Mouse (Mus musculus): ENCODE measurements around the gene Marcksl1. TPM values are rescaled to one million over a fixed set of nuclear protein-coding genes. Genes with fewer than 3 reads are reported as not detected.

The Marcksl1 gene
- 1,978 and 2,031 TPM in 2 replicates for polyA plus RNA-seq (2016; fragmentation: Nextera tagmentation; extraction: Ambion mirVana)

DNA sequence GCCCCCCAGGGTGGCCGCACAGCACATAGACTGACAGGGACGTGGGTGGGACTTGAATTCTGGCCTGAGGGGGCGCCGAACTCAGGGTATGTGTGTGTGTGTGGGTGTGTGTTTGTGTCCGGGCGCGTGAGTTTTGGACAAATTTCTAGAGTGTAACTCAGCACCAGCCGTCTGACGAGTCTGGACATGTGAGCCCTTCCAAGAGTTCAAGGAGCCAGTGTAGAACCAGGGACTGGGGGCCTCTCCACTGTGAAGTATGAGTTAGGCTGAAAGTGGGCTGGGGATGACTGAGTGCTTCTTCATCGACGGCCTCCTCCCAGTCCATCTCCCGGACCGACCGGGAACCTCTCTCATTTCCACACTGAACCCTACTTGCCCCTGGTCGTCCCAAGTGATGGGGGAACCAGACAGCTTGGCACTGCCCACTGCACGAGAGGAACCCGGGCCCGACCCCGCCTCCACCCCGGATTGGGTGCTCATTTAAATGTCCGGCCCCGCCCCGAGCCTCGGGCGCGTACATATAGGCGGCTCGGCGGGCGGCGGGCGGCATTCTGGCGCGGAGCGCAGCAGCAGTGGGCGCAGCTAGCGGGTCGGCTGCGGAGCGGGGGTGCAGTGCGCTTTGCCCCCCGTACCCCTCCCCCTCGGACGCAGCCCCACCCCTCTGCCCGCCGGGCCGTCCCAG, at the start of gene Marcksl1:
TSS of gene Marcksl1 (plus strand) at position 496 of the 682 bp plus-strand sequence.
- Histone ChIP-seq H3K4me1 (peaks cover 60% of the 10 kb centered on the region), H3K27ac (peak within 1 kb of the TSS; percentile 99), H3K9me3 (replicated peaks) (no peaks in the 10 kb centered on the region), H3K9ac (peak within 1 kb of the TSS; percentile 100), H3K27me3 (no peaks in the 10 kb centered on the region), H3K4me3 (peak within 1 kb of the TSS; percentile 97), H3K4me2 (replicated peaks) (peak within 1 kb of the TSS; percentile 97), H3K36me3 (peaks cover 28% of the 10 kb centered on the region)
- WGBS, result 4% methylated on average over 45 of the region's 47 CpGs
- peak; percentile 86 for ATAC-seq (ENCODE audit: low FRiP score)

GRCm38 (mm10) chr4:129464286-129464815, 49.0 kb upstream of the Marcksl1 start:
- no peak overlapping the region for H3K9ac ChIP-seq
- peaks cover 44% of the 10 kb centered on the region for H3K36me3 ChIP-seq
- peaks cover 18% of the 10 kb centered on the region for H3K4me1 ChIP-seq

DNA sequence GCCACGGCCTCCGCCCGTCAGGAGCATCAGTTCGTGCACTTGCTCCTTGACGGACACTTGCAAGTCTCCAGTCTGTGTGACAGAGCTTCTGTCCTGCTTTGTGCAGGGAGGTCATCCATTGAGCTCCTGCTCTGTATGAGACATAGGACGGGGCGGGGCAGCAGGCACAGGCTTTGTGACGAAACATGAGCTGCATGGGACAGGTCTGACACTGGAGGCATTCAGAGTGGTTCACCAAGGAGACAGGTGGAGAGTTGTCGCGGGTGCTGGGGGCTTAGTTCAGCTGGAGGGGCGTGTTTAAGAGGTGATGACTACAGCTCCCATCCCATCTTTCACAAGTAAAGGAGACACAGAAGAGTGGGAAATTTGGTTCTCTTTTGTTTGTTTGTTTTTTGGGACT, 37.3 kb upstream of the Marcksl1 start:
- Histone ChIP-seq H3K4me1 (no peaks in the 10 kb centered on the region), H3K36me3 (peaks cover 91% of the 10 kb centered on the region), H3K9ac (no peak overlapping the region), H3K4me3 (no peak overlapping the region), H3K9me3 (replicated peaks) (no peaks in the 10 kb centered on the region), H3K27ac (no peak overlapping the region), H3K27me3 (no peaks in the 10 kb centered on the region), H3K4me2 (replicated peaks) (no peak overlapping the region)
- 88% methylated on average over 11 of the region's 11 CpGs for WGBS
- ATAC-seq (ENCODE audit: low FRiP score), result no peak

More at GRCm38 (mm10) chr4:129464286-129464815, 49.0 kb upstream of the Marcksl1 start:
- H3K9me3 ChIP-seq (replicated peaks), result no peaks in the 10 kb centered on the region
- ATAC-seq (ENCODE audit: low FRiP score), result no peak
- no peak overlapping the region for H3K27ac ChIP-seq
- no peak overlapping the region for H3K4me2 ChIP-seq (replicated peaks)
- no peaks in the 10 kb centered on the region for H3K27me3 ChIP-seq
- 76% methylated on average over 4 of the region's 4 CpGs for WGBS
- H3K4me3 ChIP-seq, result no peak overlapping the region

GRCm38 (mm10) chr4:129479863-129480262, 33.5 kb upstream of the Marcksl1 start:
- WGBS, result 87% methylated on average over 3 of the region's 3 CpGs
- Histone ChIP-seq H3K4me1 (no peaks in the 10 kb centered on the region), H3K4me2 (replicated peaks) (no peak overlapping the region), H3K27me3 (no peaks in the 10 kb centered on the region), H3K27ac (no peak overlapping the region), H3K36me3 (peaks cover 91% of the 10 kb centered on the region), H3K4me3 (no peak overlapping the region), H3K9me3 (replicated peaks) (no peaks in the 10 kb centered on the region), H3K9ac (no peak overlapping the region)
- no peak for ATAC-seq (ENCODE audit: low FRiP score)

DNA sequence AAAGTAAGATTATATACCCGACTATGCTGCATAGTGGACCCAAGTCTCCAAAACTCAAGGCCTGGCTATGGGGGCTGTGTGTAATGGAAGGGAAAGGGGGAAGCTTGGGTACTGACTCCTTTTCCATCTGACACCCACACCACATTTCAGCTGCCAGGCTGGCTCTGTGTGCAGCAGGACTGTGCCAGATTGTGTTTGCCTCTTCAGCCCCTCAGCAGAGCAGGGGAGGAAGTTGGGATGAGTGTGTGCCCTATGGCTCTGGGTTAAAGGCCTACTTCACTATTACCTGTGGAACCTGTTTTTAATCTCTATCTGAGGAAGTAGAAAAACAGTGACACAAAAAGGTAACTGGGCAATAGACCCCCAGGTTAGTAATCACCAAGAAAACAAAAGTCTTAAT, 32.3 kb upstream of the Marcksl1 start:
- H3K4me2 ChIP-seq (replicated peaks), result no peak overlapping the region
- H3K27me3 ChIP-seq, result no peaks in the 10 kb centered on the region
- no peaks in the 10 kb centered on the region for H3K9me3 ChIP-seq (replicated peaks)
- no peak for ATAC-seq (ENCODE audit: low FRiP score)
- peaks cover 92% of the 10 kb centered on the region for H3K36me3 ChIP-seq
- H3K9ac ChIP-seq, result no peak overlapping the region
- no peaks in the 10 kb centered on the region for H3K4me1 ChIP-seq
- no peak overlapping the region for H3K4me3 ChIP-seq
- H3K27ac ChIP-seq, result no peak overlapping the region
- WGBS, result 86% methylated on average over 1 of the region's 1 CpGs

DNA sequence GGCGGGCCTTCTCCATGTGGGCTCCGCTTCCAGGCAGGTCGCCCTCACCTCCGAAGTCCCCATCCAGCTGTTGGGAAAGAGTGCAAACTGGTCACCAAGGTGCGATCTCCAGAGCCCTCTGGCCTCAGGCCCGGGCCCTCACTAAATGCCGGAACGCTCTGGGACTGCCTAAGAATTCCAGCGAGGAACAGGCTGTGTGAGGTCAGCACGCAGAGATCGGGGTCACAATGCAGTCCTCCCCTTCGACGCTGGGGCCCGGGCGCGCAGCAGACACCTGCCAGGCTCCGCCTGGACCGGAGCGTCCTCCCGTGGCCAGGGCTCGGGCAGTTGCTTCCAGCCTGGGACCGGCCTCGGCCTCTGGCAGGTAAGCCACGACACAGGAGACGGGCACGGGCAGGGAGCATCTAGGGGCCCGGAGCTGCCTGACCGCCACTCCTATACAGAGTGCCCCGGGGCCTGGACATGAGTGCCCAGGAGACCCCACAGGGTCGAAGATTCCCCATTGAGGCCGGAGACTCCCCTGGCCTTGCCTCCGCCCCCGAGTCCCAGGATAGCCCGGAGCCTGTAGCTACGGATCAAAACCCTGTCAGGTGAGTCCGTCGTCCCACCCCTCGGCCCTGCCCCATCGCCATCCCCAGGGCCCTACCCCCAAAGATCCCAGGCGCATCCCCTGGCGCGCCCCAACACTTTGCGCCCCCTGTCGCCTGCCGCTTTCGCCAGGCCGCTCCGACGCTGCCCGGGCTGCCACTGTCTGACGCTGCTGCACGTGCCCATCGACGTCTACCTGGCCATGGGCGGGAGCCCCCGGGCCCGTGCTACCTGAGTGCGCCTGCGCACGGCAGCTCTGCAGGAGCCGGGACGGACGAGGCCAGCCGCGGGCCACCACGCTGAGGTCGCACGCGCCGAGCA, 22.2 kb upstream of the Marcksl1 start, which contains the start of the genes Tssk3 and Fam229a:
TSS of gene Tssk3 (minus strand) at position 51 of the 909 bp plus-strand sequence.
TSS of gene Fam229a (plus strand) at position 219 of the 909 bp plus-strand sequence.
- H3K27me3 ChIP-seq, result peaks cover 35% of the 10 kb centered on the region
- peaks cover 29% of the 10 kb centered on the region for H3K36me3 ChIP-seq
- peak within 1 kb of the TSS; percentile 36 for H3K4me3 ChIP-seq
- ATAC-seq (ENCODE audit: low FRiP score), result peak; percentile 22; the same call in 1 of the 2 replicates
- H3K9ac ChIP-seq, result no peak within 1 kb of the TSS; the same call in 1 of the 2 replicates
- WGBS, result 3% methylated on average over 70 of the region's 70 CpGs
- no peaks in the 10 kb centered on the region for H3K9me3 ChIP-seq (replicated peaks)
- no peak within 1 kb of the TSS for H3K27ac ChIP-seq
- H3K4me1 ChIP-seq, result peaks cover 22% of the 10 kb centered on the region
- peak within 1 kb of the TSS; percentile 61 for H3K4me2 ChIP-seq (replicated peaks)

- H3K4me1 ChIP-seq, result peaks cover 30% of the 10 kb centered on the region
- ATAC-seq (ENCODE audit: low FRiP score), result no peak
- no peak overlapping the region for H3K4me2 ChIP-seq (replicated peaks)
- no peaks in the 10 kb centered on the region for H3K9me3 ChIP-seq (replicated peaks)
- 76% methylated on average over 7 of the region's 7 CpGs for WGBS
- peaks cover 30% of the 10 kb centered on the region for H3K27me3 ChIP-seq
- H3K9ac ChIP-seq, result no peak overlapping the region
- no peak overlapping the region for H3K4me3 ChIP-seq
- H3K36me3 ChIP-seq, result no peaks in the 10 kb centered on the region
- H3K27ac ChIP-seq, result no peak overlapping the region
These were observed 18.7 kb upstream of the Marcksl1 start for GRCm38 (mm10) chr4:129494681-129495080.

- H3K27me3 ChIP-seq, result peaks cover 18% of the 10 kb centered on the region
- H3K9me3 ChIP-seq (replicated peaks), result no peaks in the 10 kb centered on the region
- 26% methylated on average over 16 of the region's 16 CpGs for WGBS
- H3K9ac ChIP-seq, result no peak overlapping the region
- H3K36me3 ChIP-seq, result no peaks in the 10 kb centered on the region
- peaks cover 26% of the 10 kb centered on the region for H3K4me1 ChIP-seq
- no peak overlapping the region for H3K4me3 ChIP-seq
- 0 out of 2 replicates have a peak, but pooled peaks have one; percentile 14 for ATAC-seq (ENCODE audit: low FRiP score)
- peak overlapping the region; percentile 14 for H3K27ac ChIP-seq
- H3K4me2 ChIP-seq (replicated peaks), result peak overlapping the region; percentile 26
These were observed 17.5 kb upstream of the Marcksl1 start for GRCm38 (mm10) chr4:129495672-129496562.

DNA sequence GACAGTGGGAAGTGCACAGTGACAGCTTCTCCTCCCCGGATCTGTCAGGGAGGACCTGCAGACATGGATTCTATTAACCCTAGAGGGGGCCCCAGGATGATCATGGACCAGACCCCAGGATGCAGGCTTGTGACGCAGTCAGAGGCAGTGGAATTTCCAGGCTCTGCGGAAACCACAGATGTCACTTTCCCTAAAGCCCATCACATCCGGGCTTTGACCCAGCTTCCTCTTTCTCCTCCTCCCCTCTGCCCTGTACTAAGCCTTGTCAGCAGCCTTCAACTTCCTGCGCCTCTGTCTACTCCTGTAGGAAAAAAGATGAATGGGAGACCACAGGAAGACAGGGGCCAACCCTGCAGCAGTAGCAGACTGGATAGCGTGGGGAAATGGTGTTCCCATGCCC, 16.8 kb upstream of the Marcksl1 start:
- Histone ChIP-seq H3K4me3 (no peak overlapping the region), H3K27me3 (peaks cover 11% of the 10 kb centered on the region), H3K4me2 (replicated peaks) (peak overlapping the region; percentile 26), H3K4me1 (peaks cover 18% of the 10 kb centered on the region), H3K36me3 (no peaks in the 10 kb centered on the region), H3K9me3 (replicated peaks) (no peaks in the 10 kb centered on the region), H3K9ac (0 out of 2 replicates have a peak overlapping the region, but pooled peaks have one; percentile 15), H3K27ac (peak overlapping the region; percentile 14)
- WGBS, result 36% methylated on average over 6 of the region's 6 CpGs
- ATAC-seq (ENCODE audit: low FRiP score), result 0 out of 2 replicates have a peak, but pooled peaks have one; percentile 21

GRCm38 (mm10) chr4:129498941-129499340, 14.4 kb upstream of the Marcksl1 start:
- H3K36me3 ChIP-seq, result no peaks in the 10 kb centered on the region
- H3K9ac ChIP-seq, result no peak overlapping the region
- H3K4me2 ChIP-seq (replicated peaks), result no peak overlapping the region
- H3K4me1 ChIP-seq, result peaks cover 15% of the 10 kb centered on the region
- WGBS, result 70% methylated on average over 3 of the region's 3 CpGs
- ATAC-seq (ENCODE audit: low FRiP score), result no peak
- no peaks in the 10 kb centered on the region for H3K9me3 ChIP-seq (replicated peaks)
- H3K27ac ChIP-seq, result no peak overlapping the region
- no peak overlapping the region for H3K4me3 ChIP-seq
- H3K27me3 ChIP-seq, result peaks cover 4% of the 10 kb centered on the region; the same call in 1 of the 2 replicates

DNA sequence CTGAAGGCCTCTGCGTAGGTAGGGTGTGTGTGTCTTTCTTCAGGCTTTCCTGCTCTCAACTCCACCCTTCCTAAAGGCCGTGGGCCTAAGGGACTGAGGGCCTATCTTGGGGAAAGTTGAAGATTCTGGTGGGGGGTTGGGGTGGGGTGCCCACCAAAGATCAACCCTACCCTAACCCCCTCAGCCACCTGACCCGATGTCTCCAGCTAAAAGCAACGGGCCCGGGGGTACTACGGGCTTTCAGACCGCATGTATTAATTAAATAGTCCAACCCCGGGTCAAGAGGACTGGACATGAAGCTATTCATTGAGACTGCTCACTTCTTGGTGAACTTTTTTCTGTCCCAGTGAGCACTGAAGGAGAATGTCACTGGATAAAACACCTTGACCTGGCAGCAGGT, 13.4 kb upstream of the Marcksl1 start:
- peak overlapping the region; percentile 74; the same call in 1 of the 2 replicates for H3K27ac ChIP-seq
- H3K9me3 ChIP-seq (replicated peaks), result no peaks in the 10 kb centered on the region
- no peaks in the 10 kb centered on the region for H3K36me3 ChIP-seq
- 84% methylated on average over 8 of the region's 8 CpGs for WGBS
- H3K4me3 ChIP-seq, result peak overlapping the region; percentile 45
- H3K9ac ChIP-seq, result no peak overlapping the region
- H3K4me1 ChIP-seq, result peaks cover 15% of the 10 kb centered on the region
- ATAC-seq (ENCODE audit: low FRiP score), result no peak
- peak overlapping the region; percentile 73 for H3K4me2 ChIP-seq (replicated peaks)
- H3K27me3 ChIP-seq, result peaks cover 4% of the 10 kb centered on the region; the same call in 1 of the 2 replicates

Measured in hindbrain, embryonic 12.5 days (tissue).